16 mouse cellular contexts compared by ENCODE assay signal in the genomic region with DNA sequence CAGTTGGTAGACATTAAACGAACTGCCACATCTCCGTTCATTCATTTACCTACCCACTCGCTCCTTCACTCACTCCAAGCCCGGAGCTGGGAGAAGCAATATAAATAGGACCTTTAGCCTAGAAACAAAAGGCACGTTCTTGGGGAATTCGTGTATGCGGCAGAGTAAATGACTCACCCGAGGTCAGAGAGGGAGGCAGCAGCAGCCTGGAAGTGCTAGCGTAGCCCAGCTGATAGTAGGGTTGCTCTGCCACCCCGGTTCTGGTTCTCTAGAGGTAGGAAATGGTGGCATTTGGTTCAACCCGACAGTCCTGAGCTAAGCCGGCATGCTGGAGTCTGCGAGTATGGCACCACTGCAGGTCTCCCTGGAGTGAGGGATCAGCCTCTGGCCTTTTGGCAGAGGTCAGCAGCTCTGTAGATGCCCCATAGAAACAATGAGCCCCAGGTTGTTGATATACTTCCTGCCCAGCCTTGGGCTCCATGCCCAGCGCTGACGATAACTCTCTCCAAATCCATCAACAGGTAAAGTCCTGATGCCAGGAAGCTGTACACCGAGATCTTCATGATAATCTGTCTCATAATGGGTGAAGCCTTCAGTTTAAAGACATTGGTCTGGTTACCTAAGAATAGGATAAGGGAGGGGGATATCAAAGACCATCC.
DNase-seq lines count a peak whose midpoint lies in the region; ATAC-seq lines count a peak whose summit lies in the region.
"Had no signal": no experiment of that assay in that cellular context is flagged by ENCODE, and none has a peak within 500 bp of the region (broad histone marks: within the 10 kb centered on the region; RNA-seq: fewer than 3 reads in every experiment).

No protein-coding gene starts in this region.

- H3K4me3 ChIP-seq in kidney, embryonic 14.5 days (ENCODE audit: low read length), result no peak overlapping the region
- H3K4me3 ChIP-seq: midbrain, embryonic 15.5 days had no signal

- no peaks in the 10 kb centered on the region for H3K27me3 ChIP-seq in kidney, embryonic 14.5 days (ENCODE audit: control insufficient read depth, insufficient read depth, low read length)
- H3K27me3 ChIP-seq: CH12.LX had no signal

- H3K9me3 ChIP-seq in kidney, embryonic 14.5 days (ENCODE audit: control insufficient read depth, low read length), result no peaks in the 10 kb centered on the region
- H3K9me3 ChIP-seq: midbrain, embryonic 15.5 days had no signal

- 0 out of 2 replicates have a peak, but pooled peaks have one; percentile 24 for ATAC-seq in kidney, embryonic 14.5 days (ENCODE audit: low FRiP score, low TSS enrichment)
- ATAC-seq: forebrain, embryonic 14.5 days; midbrain, embryonic 15.5 days had no signal

- no peak overlapping the region for H3K4me2 ChIP-seq in kidney, embryonic 14.5 days (replicated peaks; ENCODE audit: low read depth, low read length)
- H3K4me2 ChIP-seq: heart, embryonic 11.5 days; midbrain, embryonic 15.5 days had no signal

- H3K27ac ChIP-seq in kidney, embryonic 14.5 days (ENCODE audit: low read depth, low read length), result no peak overlapping the region
- H3K27ac ChIP-seq: midbrain, embryonic 15.5 days had no signal

- WGBS in kidney, embryonic 14.5 days, result 67% methylated on average over 16 of the region's 16 CpGs

- no peaks in the 10 kb centered on the region for H3K4me1 ChIP-seq in kidney, embryonic 14.5 days (ENCODE audit: control insufficient read depth, insufficient read depth, low read length)

- no peak for DNase-seq in kidney, postnatal 25 days
- DNase-seq in 3T3-L1 (ENCODE audit: low read depth, low spot score), result peak; percentile 56
- DNase-seq in adipocyte (ENCODE audit: low spot score), result peak; percentile 14
- peak; percentile 28 for DNase-seq in lung, postnatal 36 days
- no peak for DNase-seq in embryo, embryonic 10 days (ENCODE audit: low spot score)
- DNase-seq in heart, postnatal 4 days, result no peak
- DNase-seq: gastrocnemius, postnatal 10 days; kidney, adult 8-10 months; layer of hippocampus, adult 9-11 months; liver had no signal

- H3K9ac ChIP-seq in kidney, embryonic 14.5 days (ENCODE audit: low read depth, low read length), result no peak overlapping the region
- H3K9ac ChIP-seq: lung, embryonic 14.5 days; midbrain, embryonic 15.5 days had no signal

- no peaks in the 10 kb centered on the region for H3K36me3 ChIP-seq in kidney, embryonic 14.5 days (ENCODE audit: control insufficient read depth, insufficient read depth, low read length)
- H3K36me3 ChIP-seq: midbrain, embryonic 15.5 days had no signal

Comparison
In these comparisons a context has a peak if more than half of its experiments do, and no peak if none do; other contexts are left out.
1. DNase-seq: peak in 3T3-L1 (single experiment), adipocyte (single experiment) and lung, postnatal 36 days (single experiment); none in kidney, postnatal 25 days (0 of 2), embryo, embryonic 10 days (single experiment) and heart, postnatal 4 days (single experiment).